Mouse (Mus musculus): Measurements from ENCODE around the gene Dapl1. TPM values are rescaled to one million over a fixed set of nuclear protein-coding genes. Genes with fewer than 3 reads are reported as not detected.

The Dapl1 gene
- total and polyA plus RNA-seq, 3 experiments = not detected

- 0 out of 2 replicates have a peak, but pooled peaks cover 2% of the 10 kb centered on the region for H3K27me3 ChIP-seq (ENCODE audit: insufficient read depth, low read length)
- TF ChIP-seq CTCF (IDR thresholded peaks at IDR 0.05; ENCODE audit: low read depth, low read length) = no peak
- no peak for TF ChIP-seq GATA1 (IDR thresholded peaks at IDR 0.05; ENCODE audit: borderline replicate concordance, low read length)
- no peak for TF ChIP-seq TAL1 (conservative IDR thresholded peaks at IDR 0.05; ENCODE audit: low read depth, low read length)
- no peak for TF ChIP-seq GATA2 (IDR thresholded peaks at IDR 0.05; ENCODE audit: borderline replicate concordance, low read depth, low read length)
- TF ChIP-seq POLR2AphosphoS5 (IDR thresholded peaks at IDR 0.05; ENCODE audit: insufficient replicate concordance, low read depth, low read length) = no peak
- no peak overlapping the region for H3K4me3 ChIP-seq (ENCODE audit: low read depth, low read length)
These were observed 42.4 kb downstream of the Dapl1 start for GRCm38 (mm10) chr2:59526893-59527292.

DNA sequence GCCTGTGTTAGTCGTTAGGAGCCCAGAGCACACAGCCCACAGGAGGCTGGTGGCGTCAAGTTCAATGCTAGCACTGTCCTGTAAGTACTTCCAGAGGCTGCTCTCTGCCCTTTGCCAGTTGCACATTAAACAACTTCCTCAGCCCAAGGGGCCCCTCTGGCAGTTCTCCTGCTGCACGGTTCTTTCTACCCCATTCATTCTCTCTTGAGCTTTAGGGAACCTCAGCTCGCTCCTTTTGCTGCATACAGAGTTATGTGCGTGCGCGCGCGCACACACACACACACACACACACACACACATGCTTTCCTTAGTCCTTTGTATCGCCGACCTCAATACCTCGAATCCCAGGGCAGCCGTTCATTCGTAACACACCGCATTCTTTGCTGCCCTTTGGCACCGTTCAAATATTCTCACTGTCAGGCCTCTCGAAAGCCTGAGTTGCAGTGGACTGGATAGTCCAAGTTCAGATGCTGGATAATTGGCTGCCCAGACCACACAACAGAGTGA is 45.2 kb downstream of the Dapl1 start:
- ATAC-seq (ENCODE audit: extremely low read depth, insufficient number of reproducible peaks, low FRiP score, poor library complexity, severe bottlenecking) (no peak), DNase-seq (ENCODE audit: low spot score) (no peak)
- no peaks in the 10 kb centered on the region for H3K4me1 ChIP-seq (ENCODE audit: insufficient read depth, low read depth, low read length)
- H3K27me3 ChIP-seq (ENCODE audit: insufficient read depth, low read length) = 0 out of 2 replicates have a peak, but pooled peaks cover 2% of the 10 kb centered on the region
- no peaks in the 10 kb centered on the region for H3K36me3 ChIP-seq (replicated peaks)
- H3K9me3 ChIP-seq (replicated peaks) = no peaks in the 10 kb centered on the region
- no peak for TF ChIP-seq POLR2AphosphoS5 (IDR thresholded peaks at IDR 0.05; ENCODE audit: insufficient replicate concordance, low read depth, low read length)
- no peak overlapping the region for H3K4me3 ChIP-seq (ENCODE audit: low read depth, low read length)

More at GRCm38 (mm10) chr2:59526893-59527292, 42.4 kb downstream of the Dapl1 start:
- ATAC-seq (ENCODE audit: extremely low read depth, insufficient number of reproducible peaks, low FRiP score, poor library complexity, severe bottlenecking) (no peak), DNase-seq (ENCODE audit: low spot score) (no peak)
- Histone ChIP-seq H3K4me1 (ENCODE audit: insufficient read depth, low read depth, low read length) (no peaks in the 10 kb centered on the region), H3K36me3 (replicated peaks) (no peaks in the 10 kb centered on the region), H3K9me3 (replicated peaks) (no peaks in the 10 kb centered on the region)

GRCm38 (mm10) chr2:59530811-59531210 is 46.4 kb downstream of the Dapl1 start:
- DNase-seq (ENCODE audit: low spot score) (no peak), ATAC-seq (ENCODE audit: extremely low read depth, insufficient number of reproducible peaks, low FRiP score, poor library complexity, severe bottlenecking) (no peak)
- H3K36me3 ChIP-seq (replicated peaks) = no peaks in the 10 kb centered on the region
- H3K9me3 ChIP-seq (replicated peaks) = no peaks in the 10 kb centered on the region
- TF ChIP-seq GATA1 (IDR thresholded peaks at IDR 0.05; ENCODE audit: borderline replicate concordance, low read length) (no peak), POLR2AphosphoS5 (IDR thresholded peaks at IDR 0.05; ENCODE audit: insufficient replicate concordance, low read depth, low read length) (no peak), CTCF (IDR thresholded peaks at IDR 0.05; ENCODE audit: low read depth, low read length) (no peak), TAL1 (conservative IDR thresholded peaks at IDR 0.05; ENCODE audit: low read depth, low read length) (no peak), GATA2 (IDR thresholded peaks at IDR 0.05; ENCODE audit: borderline replicate concordance, low read depth, low read length) (no peak)
- H3K4me1 ChIP-seq (ENCODE audit: insufficient read depth, low read depth, low read length) = no peaks in the 10 kb centered on the region
- no peak overlapping the region for H3K4me3 ChIP-seq (ENCODE audit: low read depth, low read length)
- H3K27me3 ChIP-seq (ENCODE audit: insufficient read depth, low read length) = 0 out of 2 replicates have a peak, but pooled peaks cover 2% of the 10 kb centered on the region

GRCm38 (mm10) chr2:59532999-59533398 is 48.5 kb downstream of the Dapl1 start:
- Histone ChIP-seq H3K27me3 (ENCODE audit: insufficient read depth, low read length) (0 out of 2 replicates have a peak, but pooled peaks cover 2% of the 10 kb centered on the region), H3K4me3 (ENCODE audit: low read depth, low read length) (no peak overlapping the region), H3K36me3 (replicated peaks) (no peaks in the 10 kb centered on the region), H3K4me1 (ENCODE audit: insufficient read depth, low read depth, low read length) (no peaks in the 10 kb centered on the region), H3K9me3 (replicated peaks) (no peaks in the 10 kb centered on the region)
- DNase-seq (ENCODE audit: low spot score) (no peak), ATAC-seq (ENCODE audit: extremely low read depth, insufficient number of reproducible peaks, low FRiP score, poor library complexity, severe bottlenecking) (no peak)
- TF ChIP-seq GATA1 (IDR thresholded peaks at IDR 0.05; ENCODE audit: borderline replicate concordance, low read length) (no peak), POLR2AphosphoS5 (IDR thresholded peaks at IDR 0.05; ENCODE audit: insufficient replicate concordance, low read depth, low read length) (no peak), GATA2 (IDR thresholded peaks at IDR 0.05; ENCODE audit: borderline replicate concordance, low read depth, low read length) (no peak), CTCF (IDR thresholded peaks at IDR 0.05; ENCODE audit: low read depth, low read length) (no peak), TAL1 (conservative IDR thresholded peaks at IDR 0.05; ENCODE audit: low read depth, low read length) (no peak)

- TF ChIP-seq TAL1 (conservative IDR thresholded peaks at IDR 0.05; ENCODE audit: low read depth, low read length) (no peak), POLR2AphosphoS5 (IDR thresholded peaks at IDR 0.05; ENCODE audit: insufficient replicate concordance, low read depth, low read length) (no peak), GATA2 (IDR thresholded peaks at IDR 0.05; ENCODE audit: borderline replicate concordance, low read depth, low read length) (no peak), CTCF (IDR thresholded peaks at IDR 0.05; ENCODE audit: low read depth, low read length) (no peak), GATA1 (IDR thresholded peaks at IDR 0.05; ENCODE audit: borderline replicate concordance, low read length) (no peak)
These were observed 49.1 kb downstream of the Dapl1 start for GRCm38 (mm10) chr2:59533504-59533903.

DNA sequence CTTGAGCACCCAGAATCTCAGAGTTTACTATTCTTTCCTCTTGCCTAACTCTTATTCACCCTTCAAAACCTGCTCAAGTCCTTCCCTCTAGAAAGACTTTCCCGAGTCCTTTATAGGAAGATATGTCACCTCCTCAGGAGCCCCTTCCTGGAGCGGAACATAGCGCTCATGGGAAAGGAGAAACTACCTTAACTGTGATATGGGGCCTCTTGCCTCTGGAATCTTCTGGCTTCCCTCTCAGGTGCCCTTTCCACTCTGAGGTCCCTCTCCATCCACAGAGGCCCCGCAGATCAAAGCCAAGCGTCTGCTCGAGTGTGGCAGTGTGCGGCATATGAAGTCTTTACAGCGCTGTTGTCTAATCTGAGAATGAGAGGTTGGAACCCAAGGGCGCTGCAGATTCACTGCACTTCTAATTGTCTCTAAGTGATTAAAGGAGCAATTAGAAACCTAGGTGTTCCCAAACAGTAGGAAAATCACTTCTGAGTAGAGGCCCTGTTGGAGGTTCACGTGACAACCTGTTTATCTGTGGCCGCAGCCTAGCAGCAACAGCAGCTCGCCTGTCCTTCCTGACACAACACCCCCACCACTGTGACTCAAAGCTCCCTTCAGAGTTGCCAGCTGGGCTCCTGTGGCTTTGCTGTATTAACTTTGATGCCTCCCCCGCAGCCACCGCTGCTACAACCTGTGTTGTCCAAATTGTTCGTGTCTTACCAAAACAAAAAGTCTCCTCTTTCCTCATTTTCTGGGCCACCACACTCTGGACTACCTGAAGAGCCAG is 49.7 kb downstream of the Dapl1 start:
- 0 out of 2 replicates have a peak, but pooled peaks cover 2% of the 10 kb centered on the region for H3K27me3 ChIP-seq (ENCODE audit: insufficient read depth, low read length)
- no peak for DNase-seq (ENCODE audit: low spot score)
- H3K36me3 ChIP-seq (replicated peaks) = no peaks in the 10 kb centered on the region
- no peak overlapping the region for H3K4me3 ChIP-seq (ENCODE audit: low read depth, low read length)
- no peaks in the 10 kb centered on the region for H3K4me1 ChIP-seq (ENCODE audit: insufficient read depth, low read depth, low read length)
- H3K9me3 ChIP-seq (replicated peaks) = no peaks in the 10 kb centered on the region
- ATAC-seq (ENCODE audit: extremely low read depth, insufficient number of reproducible peaks, low FRiP score, poor library complexity, severe bottlenecking) = no peak
- TF ChIP-seq TAL1 (conservative IDR thresholded peaks at IDR 0.05; ENCODE audit: low read depth, low read length) (no peak), GATA1 (IDR thresholded peaks at IDR 0.05; ENCODE audit: borderline replicate concordance, low read length) (no peak), POLR2AphosphoS5 (IDR thresholded peaks at IDR 0.05; ENCODE audit: insufficient replicate concordance, low read depth, low read length) (no peak), GATA2 (IDR thresholded peaks at IDR 0.05; ENCODE audit: borderline replicate concordance, low read depth, low read length) (no peak), CTCF (IDR thresholded peaks at IDR 0.05; ENCODE audit: low read depth, low read length) (no peak)

More at GRCm38 (mm10) chr2:59533504-59533903, 49.1 kb downstream of the Dapl1 start:
- ATAC-seq (ENCODE audit: extremely low read depth, insufficient number of reproducible peaks, low FRiP score, poor library complexity, severe bottlenecking) (no peak), DNase-seq (ENCODE audit: low spot score) (no peak)
- no peaks in the 10 kb centered on the region for H3K36me3 ChIP-seq (replicated peaks)
- no peaks in the 10 kb centered on the region for H3K4me1 ChIP-seq (ENCODE audit: insufficient read depth, low read depth, low read length)
- H3K9me3 ChIP-seq (replicated peaks) = no peaks in the 10 kb centered on the region
- H3K27me3 ChIP-seq (ENCODE audit: insufficient read depth, low read length) = 0 out of 2 replicates have a peak, but pooled peaks cover 2% of the 10 kb centered on the region
- H3K4me3 ChIP-seq (ENCODE audit: low read depth, low read length) = no peak overlapping the region

All from G1E (cell line).